Mouse (Mus musculus) ES-Bruce4 (cell line): Measurements from ENCODE around the gene Nosip.

Experiments used
- CTCF ChIP-seq: IDR thresholded peaks from one replicate; pipeline ENCODE4 v1.8.1; 2011; ENCODE audit warnings: low read depth, low read length
- EP300 ChIP-seq: IDR thresholded peaks from 2 replicates; pipeline ENCODE4 v1.6.1; 2011; ENCODE audit warnings: low read depth, low read length; ENCODE audit not compliant: insufficient read depth
- POLR2A ChIP-seq: IDR thresholded peaks from one replicate; pipeline ENCODE4 v1.8.1; 2011; ENCODE audit warnings: low read length; ENCODE audit not compliant: insufficient read depth

DNA sequence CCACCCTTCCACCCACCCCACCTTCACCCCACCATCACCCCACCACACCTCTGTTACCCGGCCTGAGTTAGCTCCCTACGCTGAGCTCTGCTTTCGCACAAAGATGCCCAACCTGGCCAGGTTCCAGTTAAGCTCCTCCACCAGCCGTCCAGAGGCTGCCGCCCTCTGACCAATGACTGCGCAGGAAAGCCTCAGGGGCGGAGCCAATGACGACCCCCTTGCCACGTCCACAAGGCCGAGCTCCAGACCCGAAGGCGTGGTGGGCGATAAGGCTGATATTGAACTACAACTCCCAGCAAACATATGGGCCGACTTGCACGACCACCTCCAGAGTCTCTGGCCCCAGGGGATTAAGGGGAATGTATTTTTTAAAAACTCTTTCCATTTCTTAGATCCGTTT lies 29.8 kb downstream of the Nosip start, which contains the start of gene Rcn3:
- TF ChIP-seq CTCF (no peak), POLR2A (no peak), EP300 (no peak)
